Mouse (Mus musculus) MEL (cell line): ENCODE measurements around the gene Fhad1.

Source experiments
- BHLHE40 ChIP-seq: IDR thresholded peaks from 2 replicates; pipeline ENCODE4 v1.6.1; 2012; ENCODE audit warnings: low read depth, mild to moderate bottlenecking, inconsistent platforms, low read length, improper control_type of control experiment, borderline replicate concordance
- CHD2 ChIP-seq: IDR thresholded peaks from 2 replicates; pipeline ENCODE4 v1.6.1; 2011; ENCODE audit warnings: low read length, improper control_type of control experiment
- CTCF ChIP-seq, 3 experiments: IDR thresholded peaks in 2 of 3; conservative IDR thresholded peaks in 1 of 3; 2 replicates each; pipeline ENCODE4 v1.5.1; 2011 to 2012; ENCODE audit warnings: low read length in 3 of 3, low read depth in 2 of 3, mild to moderate bottlenecking in 2 of 3, improper control_type of control experiment in 1 of 3, inconsistent platforms in 1 of 3, mixed read lengths in 1 of 3, moderate library complexity in 1 of 3; ENCODE audit not compliant: control insufficient read depth in 1 of 3, insufficient read depth in 1 of 3, poor library complexity in 1 of 3, severe bottlenecking in 1 of 3
- EP300 ChIP-seq, 2 experiments: IDR thresholded peaks; 2 replicates each; pipeline ENCODE4 v1.6.1; 2011; ENCODE audit warnings: improper control_type of control experiment in 2 of 2, low read length in 2 of 2, low read depth in 1 of 2, mild to moderate bottlenecking in 1 of 2
- HCFC1 ChIP-seq: IDR thresholded peaks from 2 replicates; pipeline ENCODE4 v1.6.1; 2012; ENCODE audit warnings: low read depth, mild to moderate bottlenecking, inconsistent platforms, low read length, improper control_type of control experiment, moderate library complexity
- KAT2A ChIP-seq: conservative IDR thresholded peaks from 2 replicates; pipeline ENCODE4 v1.6.1; 2012; ENCODE audit warnings: low read depth, low read length, improper control_type of control experiment, inconsistent platforms
- NELFE ChIP-seq: IDR thresholded peaks from 2 replicates; pipeline ENCODE4 v1.6.1; 2011; ENCODE audit warnings: low read depth, low read length, improper control_type of control experiment
- NRF1 ChIP-seq: IDR thresholded peaks from 2 replicates; pipeline ENCODE4 v1.6.1; 2014; ENCODE audit warnings: low read depth, mild to moderate bottlenecking, inconsistent platforms, low read length, improper control_type of control experiment, moderate library complexity; ENCODE audit not compliant: poor library complexity, insufficient read depth, severe bottlenecking
- POLR2A ChIP-seq, 2 experiments: IDR thresholded peaks; 2 replicates each; pipeline ENCODE4 v1.6.1; 2011 to 2012; ENCODE audit warnings: low read length in 2 of 2, mild to moderate bottlenecking in 2 of 2, control low read depth in 1 of 2, improper control_type of control experiment in 1 of 2, low read depth in 1 of 2, moderate library complexity in 1 of 2; ENCODE audit not compliant: control insufficient read depth in 1 of 2, insufficient read depth in 1 of 2, poor library complexity in 1 of 2
- POLR2AphosphoS2 ChIP-seq: IDR thresholded peaks from 2 replicates; pipeline ENCODE4 v1.6.1; 2011; ENCODE audit warnings: low read length, improper control_type of control experiment
- SIN3A ChIP-seq: IDR thresholded peaks from 2 replicates; pipeline ENCODE4 v1.6.1; 2012; ENCODE audit warnings: low read length, improper control_type of control experiment, inconsistent platforms
- TAL1 ChIP-seq: IDR thresholded peaks from 2 replicates; pipeline ENCODE4 v1.6.1; 2012; ENCODE audit warnings: mild to moderate bottlenecking, inconsistent platforms, low read length, moderate library complexity, mixed read lengths
- USF2 ChIP-seq, 2 experiments: IDR thresholded peaks; 2 replicates each; pipeline ENCODE4 v1.6.1; 2011 to 2012; ENCODE audit warnings: improper control_type of control experiment in 2 of 2, low read length in 2 of 2, borderline replicate concordance in 1 of 2, inconsistent platforms in 1 of 2, low read depth in 1 of 2, mild to moderate bottlenecking in 1 of 2; ENCODE audit not compliant: insufficient read depth in 1 of 2

DNA sequence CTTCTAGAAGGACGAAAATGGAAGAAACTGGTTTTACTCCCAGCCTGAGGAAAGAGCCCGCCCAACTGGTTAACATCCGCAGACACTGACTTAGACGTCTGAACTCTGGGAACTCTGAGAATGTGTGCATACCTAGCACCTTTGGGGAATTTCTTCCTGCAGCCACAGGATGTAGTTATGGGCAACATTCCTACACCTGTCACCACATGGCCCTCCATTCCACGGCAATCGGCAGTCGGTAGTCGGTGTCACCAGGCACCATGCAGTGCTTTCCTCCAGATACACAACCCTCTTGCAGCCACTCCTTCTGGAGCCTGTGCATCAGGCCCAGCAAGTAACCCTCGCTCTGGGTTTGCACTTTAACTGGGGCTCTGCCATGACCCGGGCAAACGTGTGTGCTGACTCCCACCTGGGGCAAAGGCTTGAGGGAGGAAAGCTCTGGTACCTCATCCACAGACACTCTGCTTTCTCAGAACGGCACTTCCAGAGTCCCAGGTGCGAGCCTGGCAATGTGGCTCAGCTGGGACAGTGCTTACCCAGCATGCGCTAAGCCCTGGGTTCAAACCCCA is 30.8 kb upstream of the Fhad1 start:
- no peak for TF ChIP-seq CTCF (IDR thresholded peaks at IDR 0.05 in 2 of 3, conservative IDR thresholded peaks at IDR 0.05 in 1 of 3; ENCODE audit: control insufficient read depth in 1 of 3, insufficient read depth in 1 of 3, low read depth in 2 of 3, low read length in 3 of 3, poor library complexity in 1 of 3, severe bottlenecking in 1 of 3)
- TF ChIP-seq NELFE: no peak
- TF ChIP-seq BHLHE40: no peak
- TF ChIP-seq KAT2A: no peak
- no peak for TF ChIP-seq TAL1
- TF ChIP-seq POLR2A (IDR thresholded peaks at IDR 0.05; ENCODE audit: control insufficient read depth in 1 of 2, insufficient read depth in 1 of 2, low read depth in 1 of 2, low read length in 2 of 2, poor library complexity in 1 of 2): no peak
- TF ChIP-seq SIN3A: no peak
- TF ChIP-seq EP300 (IDR thresholded peaks at IDR 0.05; ENCODE audit: low read depth in 1 of 2, low read length in 2 of 2): no peak
- no peak for TF ChIP-seq NRF1
- no peak for TF ChIP-seq CHD2
- TF ChIP-seq HCFC1: no peak
- no peak for TF ChIP-seq POLR2AphosphoS2
- no peak for TF ChIP-seq USF2 (IDR thresholded peaks at IDR 0.05; ENCODE audit: borderline replicate concordance in 1 of 2, insufficient read depth in 1 of 2, low read depth in 1 of 2, low read length in 2 of 2)
